In the genomic region with DNA sequence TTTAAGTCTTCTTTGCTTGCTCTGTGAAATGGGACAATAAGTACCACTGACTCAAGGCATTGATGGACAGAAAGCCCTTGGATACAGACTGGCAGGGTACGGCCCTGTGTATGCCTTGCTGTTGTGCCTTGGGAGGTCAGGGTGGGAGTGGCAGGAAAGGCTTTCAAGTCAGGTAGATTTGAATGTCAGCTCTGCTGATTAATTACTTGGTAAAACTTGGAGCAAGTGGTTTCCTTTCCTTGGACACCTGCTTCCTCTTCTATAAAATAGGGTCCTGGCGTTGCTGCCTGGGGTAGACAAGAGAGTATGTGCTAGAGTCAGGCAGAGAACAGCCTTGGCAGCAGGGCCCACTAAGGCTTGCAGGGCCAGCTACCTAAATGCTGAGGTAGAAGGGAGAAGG, we compare ENCODE assay signal across 20 mouse cellular contexts.
DNase-seq lines count a peak whose midpoint lies in the region; ATAC-seq and TF ChIP-seq lines count a peak whose summit lies in the region.
"Had no signal": no experiment of that assay in that cellular context is flagged by ENCODE, and none has a peak within 500 bp of the region (broad histone marks: within the 10 kb centered on the region; RNA-seq: fewer than 3 reads in every experiment).

No protein-coding gene starts in this region.

- 55% methylated on average over 2 of the region's 2 CpGs for WGBS in heart, adult 2 months
- 71% methylated on average over 2 of the region's 2 CpGs for WGBS in kidney, embryonic 15.5 days
- WGBS in intestine, postnatal 0 days: 78% methylated on average over 2 of the region's 2 CpGs

- no peaks in the 10 kb centered on the region for H3K9me3 ChIP-seq in kidney, embryonic 15.5 days (replicated peaks)
- no peaks in the 10 kb centered on the region for H3K9me3 ChIP-seq in ES-Bruce4 (replicated peaks; ENCODE audit: control insufficient read depth, insufficient read depth, low read length, poor library complexity, severe bottlenecking)
- H3K9me3 ChIP-seq in intestine, postnatal 0 days (ENCODE audit: control insufficient read depth): no peaks in the 10 kb centered on the region
- H3K9me3 ChIP-seq: forebrain, embryonic 10.5 days; liver, embryonic 13.5 days; midbrain, embryonic 10.5 days; neural tube, embryonic 13.5 days; stomach, embryonic 15.5 days had no signal

- H3K4me2 ChIP-seq in kidney, embryonic 15.5 days: no peak overlapping the region
- H3K4me2 ChIP-seq in intestine, postnatal 0 days (replicated peaks; ENCODE audit: low read depth): no peak overlapping the region
- H3K4me2 ChIP-seq: liver, embryonic 13.5 days; neural tube, embryonic 13.5 days; stomach, embryonic 15.5 days had no signal

- TF ChIP-seq POLR2A in heart, adult 2 months (IDR thresholded peaks at IDR 0.05; ENCODE audit: insufficient read depth, low read depth, low read length): no peak
- TF ChIP-seq POLR2A in ES-Bruce4 (IDR thresholded peaks at IDR 0.05; ENCODE audit: insufficient read depth, low read length): no peak

- 0 out of 2 replicates have a peak, but pooled peaks have one; percentile 15 for TF ChIP-seq EP300 in heart, adult 2 months (IDR thresholded peaks at IDR 0.05; ENCODE audit: insufficient read depth, low read depth, low read length)
- TF ChIP-seq EP300 in ES-Bruce4 (IDR thresholded peaks at IDR 0.05; ENCODE audit: insufficient read depth, low read depth, low read length): no peak

- no peaks in the 10 kb centered on the region for H3K27me3 ChIP-seq in heart, adult 2 months (ENCODE audit: control insufficient read depth, insufficient read depth, low read length)
- H3K27me3 ChIP-seq in kidney, embryonic 15.5 days: peaks cover 8% of the 10 kb centered on the region; the same call in 1 of the 2 replicates
- no peaks in the 10 kb centered on the region for H3K27me3 ChIP-seq in ES-Bruce4 (ENCODE audit: control insufficient read depth, insufficient read depth, low read length, poor library complexity, severe bottlenecking)
- no peaks in the 10 kb centered on the region for H3K27me3 ChIP-seq in intestine, postnatal 0 days (replicated peaks; ENCODE audit: control insufficient read depth, insufficient read depth, low read length)
- H3K27me3 ChIP-seq: liver, embryonic 13.5 days; neural tube, embryonic 13.5 days; stomach, embryonic 15.5 days had no signal

- no peak for TF ChIP-seq CTCF in heart, adult 2 months (IDR thresholded peaks at IDR 0.05)
- no peak for TF ChIP-seq CTCF in ES-Bruce4 (IDR thresholded peaks at IDR 0.05; ENCODE audit: low read depth, low read length)
- TF ChIP-seq CTCF in intestine, postnatal 0 days (IDR thresholded peaks at IDR 0.05; ENCODE audit: low read depth): no peak

- intact Hi-C loops in heart, adult 2 months (cut with DNase I): no loop called here

- 0 out of 2 replicates have a peak, but pooled peaks cover 2% of the 10 kb centered on the region for H3K79me2 ChIP-seq in heart, adult 2 months (replicated peaks; ENCODE audit: control insufficient read depth, insufficient read depth, low read length)

- H3K4me3 ChIP-seq in heart, adult 2 months: no peak overlapping the region
- H3K4me3 ChIP-seq in kidney, embryonic 15.5 days (replicated peaks): no peak overlapping the region
- no peak overlapping the region for H3K4me3 ChIP-seq in ES-Bruce4 (ENCODE audit: low read depth, low read length)
- no peak overlapping the region for H3K4me3 ChIP-seq in intestine, postnatal 0 days (ENCODE audit: low read depth, low read length)
- H3K4me3 ChIP-seq: forebrain, embryonic 10.5 days; liver, embryonic 13.5 days; midbrain, embryonic 10.5 days; neural tube, embryonic 13.5 days; stomach, embryonic 15.5 days had no signal

- H3K27ac ChIP-seq in heart, adult 2 months: peak overlapping the region; percentile 26
- 0 out of 2 replicates have a peak overlapping the region, but pooled peaks have one; percentile 33 for H3K27ac ChIP-seq in kidney, embryonic 15.5 days
- H3K27ac ChIP-seq in ES-Bruce4 (ENCODE audit: insufficient read depth, low read length): peak overlapping the region; percentile 86
- H3K27ac ChIP-seq in intestine, postnatal 0 days (ENCODE audit: low read depth, low read length): no peak overlapping the region
- H3K27ac ChIP-seq: forebrain, embryonic 10.5 days; liver, embryonic 13.5 days; midbrain, embryonic 10.5 days; neural tube, embryonic 13.5 days; stomach, embryonic 15.5 days had no signal

- DNase-seq in heart, adult 2 months: no peak
- no peak for DNase-seq in heart, adult 9 months (ENCODE audit: low spot score in 2 of 2)
- DNase-seq in kidney, adult 11 months: no peak
- DNase-seq in layer of hippocampus, adult 8-10 months (ENCODE audit: low spot score in 2 of 2): no peak
- DNase-seq: adrenal gland, adult 2 months; cerebellum, adult 2 months; left cerebral cortex, postnatal 4 days; liver, embryonic 13.5 days; lung, postnatal 14 days; retina, postnatal 1 day; thymus, postnatal 14 days had no signal

- peaks cover 44% of the 10 kb centered on the region for H3K36me3 ChIP-seq in heart, adult 2 months (ENCODE audit: control insufficient read depth, insufficient read depth, low read length)
- no peaks in the 10 kb centered on the region for H3K36me3 ChIP-seq in kidney, embryonic 15.5 days
- H3K36me3 ChIP-seq in ES-Bruce4 (ENCODE audit: control insufficient read depth, insufficient read depth, low read length, poor library complexity, severe bottlenecking): no peaks in the 10 kb centered on the region
- no peaks in the 10 kb centered on the region for H3K36me3 ChIP-seq in intestine, postnatal 0 days (ENCODE audit: control insufficient read depth, insufficient read depth)
- H3K36me3 ChIP-seq: forebrain, embryonic 10.5 days; midbrain, embryonic 10.5 days; neural tube, embryonic 13.5 days; stomach, embryonic 15.5 days had no signal

- peaks cover 47% of the 10 kb centered on the region for H3K4me1 ChIP-seq in heart, adult 2 months (ENCODE audit: control insufficient read depth, insufficient read depth, low read length)
- peaks cover 34% of the 10 kb centered on the region for H3K4me1 ChIP-seq in kidney, embryonic 15.5 days
- H3K4me1 ChIP-seq in ES-Bruce4 (ENCODE audit: control insufficient read depth, insufficient read depth, low read length): peaks cover 8% of the 10 kb centered on the region
- H3K4me1 ChIP-seq in intestine, postnatal 0 days (replicated peaks; ENCODE audit: control insufficient read depth, insufficient read depth, low read length): peaks cover 21% of the 10 kb centered on the region
- H3K4me1 ChIP-seq: neural tube, embryonic 13.5 days had no signal

- H3K9ac ChIP-seq in heart, adult 2 months (ENCODE audit: low read depth, low read length): no peak overlapping the region
- no peak overlapping the region for H3K9ac ChIP-seq in kidney, embryonic 15.5 days
- no peak overlapping the region for H3K9ac ChIP-seq in ES-Bruce4 (ENCODE audit: low read depth, poor library complexity, severe bottlenecking)
- no peak overlapping the region for H3K9ac ChIP-seq in intestine, postnatal 0 days (ENCODE audit: low read depth, low read length)
- H3K9ac ChIP-seq: liver, embryonic 13.5 days; neural tube, embryonic 13.5 days; stomach, embryonic 15.5 days had no signal

- ATAC-seq in kidney, embryonic 15.5 days (replicated peaks; ENCODE audit: low FRiP score): no peak
- 0 out of 2 replicates have a peak, but pooled peaks have one; percentile 11 for ATAC-seq in megakaryocyte progenitor cell, adult 5-6 weeks (replicated peaks; ENCODE audit: poor library complexity)
- ATAC-seq in intestine, postnatal 0 days: no peak
- ATAC-seq: hindbrain, embryonic 16.5 days had no signal
